Mouse (Mus musculus): ENCODE results near the gene Dnase1l2. TPM values are rescaled to one million over a fixed set of nuclear protein-coding genes. Genes with fewer than 3 reads are reported as not detected.
"Not testable (repeated sequence)": the region's sequence is repeated elsewhere in the genome, so short reads cannot be mapped to it uniquely, and the experiment has no call there.

The Dnase1l2 gene
- polyA plus RNA-seq, 1 experiment = 0.15 TPM

DNA sequence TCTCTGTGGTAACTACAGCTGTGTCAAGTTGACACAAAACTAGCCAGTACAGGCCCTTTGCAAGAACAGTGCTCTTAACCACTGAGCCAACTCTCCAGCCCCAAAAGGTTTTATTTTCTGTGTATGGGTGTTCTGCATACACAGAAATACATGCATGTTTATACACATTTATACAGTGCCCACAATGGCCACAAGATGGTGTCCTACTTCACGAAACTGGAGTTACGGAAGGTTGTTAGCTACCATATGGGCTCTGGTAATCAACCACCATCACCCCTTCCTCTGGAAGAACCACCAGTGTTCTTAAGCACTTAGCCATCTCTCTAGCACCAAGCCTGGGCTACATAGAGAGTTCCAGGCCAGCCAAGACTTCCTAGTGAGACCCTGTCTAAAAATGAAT, 18.7 kb upstream of the Dnase1l2 start:
- TF ChIP-seq GATA1 (IDR thresholded peaks at IDR 0.05; ENCODE audit: low read length) = no peak
- TF ChIP-seq TAL1 (IDR thresholded peaks at IDR 0.05; ENCODE audit: low read length) = no peak
- peaks cover 48% of the 10 kb centered on the region for H3K36me3 ChIP-seq (ENCODE audit: control insufficient read depth)
- H3K27me3 ChIP-seq (ENCODE audit: control insufficient read depth) = no peaks in the 10 kb centered on the region
- no peak overlapping the region for H3K4me3 ChIP-seq (replicated peaks)
- H3K9me3 ChIP-seq (ENCODE audit: control insufficient read depth, low read length) = no peaks in the 10 kb centered on the region
- H3K4me1 ChIP-seq (ENCODE audit: control insufficient read depth) = peaks cover 28% of the 10 kb centered on the region

DNA sequence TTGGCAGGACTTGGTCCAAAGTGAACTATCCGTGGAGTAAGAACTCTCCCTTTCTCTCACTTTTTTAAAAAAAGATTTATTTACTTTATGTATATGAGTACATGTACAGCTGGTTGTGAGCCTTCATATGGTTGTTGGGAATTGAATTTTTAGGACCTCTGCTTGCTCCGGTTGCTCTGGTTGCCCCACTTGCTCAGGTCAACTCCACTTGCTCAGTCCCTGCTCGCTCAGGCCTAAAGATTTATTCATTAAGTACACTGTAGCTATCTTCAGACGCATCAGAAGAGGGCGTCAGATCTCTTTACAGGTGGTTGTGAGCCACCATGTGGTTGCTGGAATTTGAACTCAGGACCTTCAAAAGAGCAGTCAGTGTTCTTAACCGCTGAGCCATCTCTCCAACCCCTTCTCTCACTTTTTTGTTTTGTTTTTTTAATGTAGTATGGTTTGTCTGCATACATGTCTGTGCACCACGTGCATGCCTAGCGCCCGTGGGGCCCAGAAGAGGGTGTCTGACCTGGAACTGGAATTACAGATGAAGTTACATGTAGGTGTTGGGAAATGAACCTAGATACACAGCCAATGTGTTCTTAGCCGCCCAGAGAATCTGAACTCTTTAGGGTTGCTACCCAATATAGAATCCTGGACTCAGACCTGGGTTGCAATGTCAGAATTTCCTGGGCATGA, 12.8 kb upstream of the Dnase1l2 start:
- H3K4me3 ChIP-seq (replicated peaks) = peak overlapping the region; percentile 78

DNA sequence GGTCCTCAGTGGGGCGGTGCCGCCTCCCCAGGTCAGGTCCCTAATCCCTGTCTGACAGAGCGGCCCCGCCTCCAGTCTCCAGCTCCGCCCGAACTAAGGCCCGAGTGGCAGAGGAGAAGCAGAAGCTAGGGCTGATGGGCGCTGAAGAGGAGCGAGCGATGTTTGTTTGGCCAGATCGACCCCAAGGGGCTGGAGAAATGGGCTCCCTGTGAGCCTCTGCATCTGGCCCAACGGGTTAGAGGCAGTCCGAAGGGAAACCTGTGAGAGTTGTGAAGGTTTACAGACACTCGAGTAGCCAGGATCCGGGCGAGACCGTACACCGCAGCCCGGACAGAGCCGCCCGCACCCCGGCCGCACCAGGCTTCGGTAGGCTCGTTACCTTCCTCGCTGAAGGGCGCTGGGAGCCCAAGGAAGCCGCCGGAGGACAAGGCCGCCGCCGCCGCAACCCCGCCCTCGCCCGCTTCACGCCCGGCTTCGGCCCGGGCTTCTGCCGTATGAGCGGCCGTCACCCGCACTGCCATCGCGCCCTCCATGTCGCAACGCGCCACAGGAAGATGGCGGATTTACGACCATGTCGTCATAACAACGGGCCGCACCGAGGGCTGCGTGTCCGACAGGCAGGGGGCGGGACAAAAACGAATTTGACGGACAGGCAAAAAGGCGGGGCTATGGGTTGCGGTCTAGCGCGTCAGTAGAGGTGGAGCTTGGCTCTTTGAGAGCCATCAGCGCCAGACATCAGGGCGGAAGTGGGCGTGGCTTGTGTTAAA, 12.0 kb upstream of the Dnase1l2 start:
- TF ChIP-seq TAL1 (IDR thresholded peaks at IDR 0.05; ENCODE audit: low read length) (peak; percentile 61), GATA1 (IDR thresholded peaks at IDR 0.05; ENCODE audit: low read length) (no peak; the same call in 1 of the 2 replicates)
- H3K4me1 ChIP-seq (ENCODE audit: control insufficient read depth) = peaks cover 54% of the 10 kb centered on the region
- H3K36me3 ChIP-seq (ENCODE audit: control insufficient read depth) = peaks cover 65% of the 10 kb centered on the region
- no peaks in the 10 kb centered on the region for H3K9me3 ChIP-seq (ENCODE audit: control insufficient read depth, low read length)
- H3K27me3 ChIP-seq (ENCODE audit: control insufficient read depth) = no peaks in the 10 kb centered on the region
- H3K4me3 ChIP-seq (replicated peaks) = peak overlapping the region; percentile 78

More for the DNA sequence above, 12.8 kb upstream of the Dnase1l2 start:
- not testable (repeated sequence) for H3K9me3 ChIP-seq (ENCODE audit: control insufficient read depth, low read length); H3K27me3 ChIP-seq (ENCODE audit: control insufficient read depth)
- Histone ChIP-seq H3K36me3 (ENCODE audit: control insufficient read depth) (peaks cover 58% of the 10 kb centered on the region), H3K4me1 (ENCODE audit: control insufficient read depth) (peaks cover 52% of the 10 kb centered on the region)

DNA sequence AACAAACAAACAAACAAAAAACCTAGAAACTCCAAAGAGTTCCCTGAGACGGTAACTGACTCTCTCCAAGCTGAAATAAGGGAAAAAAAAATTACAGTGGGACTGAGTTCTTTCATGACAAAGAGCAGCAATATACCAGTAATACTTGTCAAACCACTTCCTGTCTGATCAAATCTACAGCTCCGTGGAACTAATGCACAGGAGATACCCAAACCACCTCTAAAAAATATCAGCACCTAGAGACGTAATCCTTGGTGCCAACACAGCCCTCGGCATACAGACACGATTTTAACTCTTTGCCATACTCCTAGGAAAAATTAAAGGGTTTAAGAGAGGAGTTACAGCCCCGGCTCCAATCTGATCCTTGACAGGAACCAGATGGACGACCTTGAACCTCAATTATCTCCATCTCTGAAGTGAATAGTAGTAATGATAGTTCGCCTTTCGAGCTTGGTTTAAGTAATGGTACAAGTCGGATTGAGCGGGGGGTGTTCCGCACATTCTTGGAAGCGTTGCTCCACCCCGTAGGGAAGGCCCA, 11.4 kb upstream of the Dnase1l2 start:
- TF ChIP-seq TAL1 (IDR thresholded peaks at IDR 0.05; ENCODE audit: low read length) (no peak), GATA1 (IDR thresholded peaks at IDR 0.05; ENCODE audit: low read length) (no peak)
- H3K4me1 ChIP-seq (ENCODE audit: control insufficient read depth) = peaks cover 59% of the 10 kb centered on the region
- peak overlapping the region; percentile 78 for H3K4me3 ChIP-seq (replicated peaks)
- no peaks in the 10 kb centered on the region for H3K9me3 ChIP-seq (ENCODE audit: control insufficient read depth, low read length)
- peaks cover 70% of the 10 kb centered on the region for H3K36me3 ChIP-seq (ENCODE audit: control insufficient read depth)
- H3K27me3 ChIP-seq (ENCODE audit: control insufficient read depth) = no peaks in the 10 kb centered on the region

DNA sequence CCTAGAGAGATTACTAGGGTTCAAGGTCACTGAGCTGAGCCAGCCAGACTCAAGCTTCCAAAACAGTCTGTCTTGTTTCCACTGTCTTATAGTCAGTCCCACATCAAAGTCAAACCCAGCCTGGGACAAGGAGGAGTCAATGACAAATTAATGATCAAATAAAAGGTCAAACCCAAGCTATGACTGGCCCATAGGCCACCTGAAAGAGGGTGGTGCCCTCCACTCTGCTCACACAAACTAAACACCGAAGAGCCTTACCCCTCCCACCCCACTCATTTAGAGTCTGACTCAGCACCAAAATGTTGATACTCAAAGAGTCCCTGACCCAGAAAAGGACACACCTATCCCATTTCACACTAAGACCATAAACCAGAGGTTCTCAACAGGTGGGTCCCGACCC, 10.5 kb upstream of the Dnase1l2 start:
- Histone ChIP-seq H3K9me3 (ENCODE audit: control insufficient read depth, low read length) (no peaks in the 10 kb centered on the region), H3K4me1 (ENCODE audit: control insufficient read depth) (peaks cover 62% of the 10 kb centered on the region), H3K27me3 (ENCODE audit: control insufficient read depth) (no peaks in the 10 kb centered on the region), H3K36me3 (ENCODE audit: control insufficient read depth) (peaks cover 74% of the 10 kb centered on the region), H3K4me3 (replicated peaks) (peak overlapping the region; percentile 78)
- TF ChIP-seq TAL1 (IDR thresholded peaks at IDR 0.05; ENCODE audit: low read length) (no peak), GATA1 (IDR thresholded peaks at IDR 0.05; ENCODE audit: low read length) (no peak)

DNA sequence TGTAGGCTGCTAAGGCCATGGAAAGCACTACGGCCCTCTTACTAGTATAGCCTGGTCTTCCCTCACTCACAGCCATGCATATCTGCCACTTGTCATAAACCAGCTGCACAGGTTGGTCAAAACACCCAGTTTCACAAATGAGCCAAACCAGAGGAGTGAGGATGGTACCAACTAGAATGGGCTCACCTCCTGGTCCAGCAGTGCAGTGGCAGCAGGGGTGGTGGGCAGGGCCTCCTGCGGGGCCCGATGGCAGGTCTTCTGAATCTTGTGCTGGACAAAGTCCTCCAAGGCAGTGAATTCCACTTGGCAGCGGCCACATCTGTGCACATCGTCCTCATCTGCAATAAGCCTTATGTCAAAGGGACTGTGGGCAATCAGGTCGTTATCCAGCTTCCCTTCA, 8.3 kb upstream of the Dnase1l2 start:
- no peak for TF ChIP-seq TAL1 (IDR thresholded peaks at IDR 0.05; ENCODE audit: low read length)
- no peak for TF ChIP-seq GATA1 (IDR thresholded peaks at IDR 0.05; ENCODE audit: low read length)
- no peaks in the 10 kb centered on the region; the same call in 1 of the 2 replicates for H3K27me3 ChIP-seq (ENCODE audit: control insufficient read depth)
- no peak overlapping the region for H3K4me3 ChIP-seq (replicated peaks)
- H3K9me3 ChIP-seq (ENCODE audit: control insufficient read depth, low read length) = no peaks in the 10 kb centered on the region
- peaks cover 53% of the 10 kb centered on the region for H3K4me1 ChIP-seq (ENCODE audit: control insufficient read depth)
- H3K36me3 ChIP-seq (ENCODE audit: control insufficient read depth) = peaks cover 76% of the 10 kb centered on the region

DNA sequence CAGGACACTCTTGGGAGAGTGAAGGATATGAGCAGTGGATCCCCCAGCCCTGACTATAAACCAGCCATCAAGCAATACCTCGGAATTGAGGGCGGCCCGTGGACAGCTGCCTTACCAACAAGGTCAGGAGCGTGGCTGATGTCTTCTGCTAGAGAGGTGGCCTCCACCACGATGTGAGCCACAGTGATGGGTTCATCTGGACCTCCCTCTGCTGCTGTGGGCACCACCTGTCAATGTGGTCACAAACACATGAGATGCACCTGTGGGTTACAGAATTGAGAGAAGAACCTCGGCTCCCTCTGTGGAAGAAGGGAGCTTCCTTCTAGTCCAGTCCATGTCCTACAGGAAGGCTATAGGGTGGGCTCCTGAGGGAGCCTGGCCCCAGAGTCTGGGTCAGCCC, 6.6 kb upstream of the Dnase1l2 start:
- Histone ChIP-seq H3K27me3 (ENCODE audit: control insufficient read depth) (no peaks in the 10 kb centered on the region; the same call in 1 of the 2 replicates), H3K4me1 (ENCODE audit: control insufficient read depth) (peaks cover 49% of the 10 kb centered on the region), H3K36me3 (ENCODE audit: control insufficient read depth) (peaks cover 88% of the 10 kb centered on the region), H3K9me3 (ENCODE audit: control insufficient read depth, low read length) (no peaks in the 10 kb centered on the region), H3K4me3 (replicated peaks) (no peak overlapping the region)
- TF ChIP-seq GATA1 (IDR thresholded peaks at IDR 0.05; ENCODE audit: low read length) = no peak
- no peak for TF ChIP-seq TAL1 (IDR thresholded peaks at IDR 0.05; ENCODE audit: low read length)

DNA sequence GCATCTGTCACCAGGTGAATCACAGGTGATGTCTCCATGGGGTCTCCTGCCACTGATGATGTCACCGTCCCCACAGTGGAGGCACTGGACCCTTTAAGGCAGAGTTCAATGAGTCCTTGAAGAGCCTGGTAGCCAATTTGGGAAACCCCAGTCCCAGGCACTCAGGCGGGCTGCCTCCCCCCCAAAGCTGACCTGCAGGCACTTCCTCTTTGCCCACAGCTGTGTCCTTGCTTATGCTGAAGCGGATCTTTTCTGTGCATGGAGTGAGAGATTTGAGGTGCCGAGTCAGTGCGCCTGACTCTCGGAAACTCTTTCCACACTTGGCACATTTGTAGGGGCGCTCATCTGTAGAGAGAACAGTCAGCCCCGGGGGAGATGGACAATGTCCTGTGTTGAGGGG, 3.7 kb upstream of the Dnase1l2 start:
- Histone ChIP-seq H3K36me3 (ENCODE audit: control insufficient read depth) (peaks cover 100% of the 10 kb centered on the region), H3K4me3 (replicated peaks) (no peak overlapping the region), H3K27me3 (ENCODE audit: control insufficient read depth) (no peaks in the 10 kb centered on the region; the same call in 1 of the 2 replicates), H3K9me3 (ENCODE audit: control insufficient read depth, low read length) (no peaks in the 10 kb centered on the region), H3K4me1 (ENCODE audit: control insufficient read depth) (peaks cover 23% of the 10 kb centered on the region)
- TF ChIP-seq TAL1 (IDR thresholded peaks at IDR 0.05; ENCODE audit: low read length) = no peak
- TF ChIP-seq GATA1 (IDR thresholded peaks at IDR 0.05; ENCODE audit: low read length) = no peak

DNA sequence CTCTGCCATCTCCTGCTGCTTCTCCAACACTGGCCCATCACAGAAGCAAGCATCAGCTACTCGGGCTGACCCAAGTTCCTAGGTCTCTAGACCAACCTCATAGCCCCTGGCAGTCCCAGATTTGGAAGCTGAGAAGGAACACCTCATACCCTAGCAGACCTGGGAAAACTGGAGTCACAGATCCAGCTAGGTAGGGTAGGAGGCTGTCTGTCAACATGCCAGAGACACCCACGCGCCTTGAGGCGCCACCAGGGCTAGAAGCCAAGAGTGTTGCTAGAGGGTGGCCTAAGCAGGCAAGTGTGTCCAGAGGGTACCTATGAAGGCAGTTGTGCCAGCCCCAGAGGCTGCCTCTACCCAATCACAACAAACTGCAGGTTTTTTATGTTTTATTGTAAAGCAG, 504 bp upstream of the Dnase1l2 start:
- peaks cover 100% of the 10 kb centered on the region for H3K36me3 ChIP-seq (ENCODE audit: control insufficient read depth)
- no peaks in the 10 kb centered on the region; the same call in 1 of the 2 replicates for H3K4me1 ChIP-seq (ENCODE audit: control insufficient read depth)
- no peak for TF ChIP-seq GATA1 (IDR thresholded peaks at IDR 0.05; ENCODE audit: low read length)
- no peak for TF ChIP-seq TAL1 (IDR thresholded peaks at IDR 0.05; ENCODE audit: low read length)
- no peaks in the 10 kb centered on the region; the same call in 1 of the 2 replicates for H3K27me3 ChIP-seq (ENCODE audit: control insufficient read depth)
- H3K9me3 ChIP-seq (ENCODE audit: control insufficient read depth, low read length) = no peaks in the 10 kb centered on the region
- H3K4me3 ChIP-seq (replicated peaks) = no peak overlapping the region
